Mouse (Mus musculus): ENCODE data around the gene Spryd3.

- TF ChIP-seq CTCF (IDR thresholded peaks at IDR 0.05; ENCODE audit: borderline replicate concordance, insufficient read depth, low read length), result no peak
- TF ChIP-seq POLR2A (IDR thresholded peaks at IDR 0.05; ENCODE audit: low read depth, low read length), result no peak
Measured at GRCm38 (mm10) chr15:102097147-102097915, 38.7 kb downstream of the Spryd3 start.

Measured in embryonic fibroblast, embryonic 13.5 days (primary cell).